Mouse (Mus musculus) spleen, adult 12 weeks (tissue): ENCODE results near the gene Frat2.
A peak's percentile ranks its signal among the peaks of the same experiment; 100 is the strongest.
"Not testable (repeated sequence)": the region's sequence is repeated elsewhere in the genome, so short reads cannot be mapped to it uniquely, and the experiment has no call there.

Experiments used
- DNase-seq: peaks from one replicate; pipeline ENCODE4 v3.0.0; 2022; ENCODE audit warnings: low spot score

Frat2 gene

GRCm38 (mm10) chr19:41847992-41848851, at the start of gene Frat2:
Gene Frat2 (minus strand): TSS chr19:41848132.
- peak; percentile 91 for DNase-seq

DNA sequence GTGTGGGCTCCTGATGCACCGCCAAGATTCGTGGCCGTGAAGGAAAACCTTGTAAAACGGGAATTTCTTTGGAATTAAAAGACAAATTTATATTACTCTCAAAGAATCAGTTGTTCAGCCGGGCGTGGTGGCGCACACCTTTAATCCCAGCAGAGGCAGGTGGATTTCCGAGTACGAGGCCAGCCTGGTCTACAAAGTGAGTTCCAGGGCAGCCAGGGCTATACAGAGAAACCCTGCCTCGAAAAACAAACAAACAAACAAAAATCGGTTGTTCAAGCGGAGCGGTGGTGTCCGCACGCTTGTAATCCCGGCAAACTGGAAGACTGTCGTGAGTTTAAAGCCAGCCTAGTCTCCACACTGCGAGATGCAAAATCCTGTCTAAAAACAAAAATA, 48.4 kb upstream of the Frat2 start:
- no peak for DNase-seq

- DNase-seq = peak; percentile 69
Measured at GRCm38 (mm10) chr19:41895460-41896318, 47.8 kb upstream of the Frat2 start, which contains the start of gene Rrp12. Gene Rrp12 (minus strand): TSS chr19:41896173.

DNA sequence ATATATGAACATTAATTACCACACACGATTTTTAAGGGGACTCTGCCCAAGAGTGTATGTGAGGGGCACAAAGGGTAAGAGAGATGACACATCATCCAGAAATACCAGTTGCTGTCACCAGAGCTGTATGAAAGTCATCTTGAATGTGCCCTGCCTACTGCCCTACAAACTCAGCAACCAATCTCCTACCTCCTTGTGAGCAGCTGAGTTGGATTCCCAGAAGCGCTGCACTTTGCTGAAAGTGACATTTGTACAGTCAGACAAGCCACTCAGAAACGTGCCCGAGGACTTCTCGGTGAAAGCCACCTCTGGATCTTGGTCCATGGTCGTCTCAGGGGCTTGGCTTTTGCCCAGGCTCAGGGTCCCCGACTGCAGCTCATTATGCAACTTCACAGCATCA, 47.0 kb upstream of the Frat2 start:
- no peak for DNase-seq

GRCm38 (mm10) chr19:41888191-41888590, 40.3 kb upstream of the Frat2 start:
- no peak for DNase-seq

- no peak for DNase-seq
Measured at GRCm38 (mm10) chr19:41883882-41884281, 36.0 kb upstream of the Frat2 start.

GRCm38 (mm10) chr19:41881842-41882241, 33.9 kb upstream of the Frat2 start:
- no peak for DNase-seq

GRCm38 (mm10) chr19:41874356-41874755, 26.4 kb upstream of the Frat2 start:
- no peak for DNase-seq

- no peak for DNase-seq
Measured at GRCm38 (mm10) chr19:41872285-41872684, 24.4 kb upstream of the Frat2 start.

GRCm38 (mm10) chr19:41869946-41870345, 22.0 kb upstream of the Frat2 start:
- not testable (repeated sequence) for DNase-seq

DNA sequence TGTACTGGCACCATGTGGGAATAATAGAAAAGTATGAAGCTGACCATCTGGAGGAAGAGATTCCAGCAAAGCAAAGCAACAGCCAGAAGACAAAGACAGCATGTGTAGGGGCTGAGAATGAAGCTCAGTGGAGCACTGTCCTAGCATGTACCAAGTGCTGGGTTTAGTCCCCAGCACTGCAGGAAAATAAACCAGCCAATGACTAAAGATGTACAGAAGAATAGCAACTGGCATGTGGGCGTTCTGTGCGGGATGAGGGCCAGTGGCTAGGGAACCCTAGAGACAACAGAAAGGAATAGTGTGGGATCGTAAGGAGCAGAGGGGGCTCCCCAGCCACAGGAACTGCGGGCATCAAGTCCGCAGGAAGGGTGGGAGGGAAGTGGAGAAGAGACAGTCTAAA, 21.4 kb upstream of the Frat2 start:
- DNase-seq = no peak

DNA sequence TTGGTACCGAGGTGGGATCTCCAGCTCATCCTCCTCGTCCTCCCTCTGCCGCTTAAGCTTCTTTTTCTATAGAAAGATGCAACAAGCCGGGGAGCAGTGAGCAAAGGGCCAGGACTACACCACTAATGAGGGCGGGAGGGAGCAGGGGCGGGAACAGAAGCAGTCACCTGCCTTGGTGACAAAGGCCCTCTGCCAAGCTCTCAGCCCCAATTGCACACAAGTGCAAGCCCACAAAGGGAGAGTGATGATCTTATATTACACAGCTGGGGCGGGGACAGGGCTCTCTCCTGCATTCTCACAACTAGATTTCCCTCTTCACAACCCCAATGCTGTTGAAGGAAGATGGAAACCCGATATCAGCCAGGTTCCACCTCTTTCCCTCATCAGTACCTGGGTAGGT, 18.8 kb upstream of the Frat2 start:
- DNase-seq = no peak

DNA sequence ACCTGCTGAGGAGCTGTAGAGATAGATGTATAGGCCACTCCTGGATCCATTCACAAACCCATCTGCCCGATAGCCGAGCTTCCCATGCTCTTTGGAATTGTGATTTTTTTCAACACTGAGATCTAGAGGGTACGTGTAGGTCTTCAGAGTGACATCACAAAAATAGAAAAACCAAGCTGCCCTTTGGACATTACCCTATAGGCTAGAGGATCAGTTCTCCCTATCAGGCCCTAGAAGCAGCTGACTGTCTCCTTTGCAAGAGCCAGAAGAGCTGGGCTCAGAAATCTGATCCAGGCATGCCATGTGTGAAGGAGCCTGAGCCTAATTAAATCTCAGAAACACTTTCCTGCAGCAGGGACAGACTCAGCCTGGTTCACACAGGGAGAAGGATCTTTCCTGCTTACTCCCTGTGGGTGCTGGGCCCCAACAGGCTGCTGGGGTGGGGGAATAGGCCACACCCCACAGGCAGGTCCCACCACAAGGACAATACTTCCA, 9.9 kb upstream of the Frat2 start:
- DNase-seq = no peak

GRCm38 (mm10) chr19:41857086-41857762, 9.3 kb upstream of the Frat2 start:
- DNase-seq = no peak

DNA sequence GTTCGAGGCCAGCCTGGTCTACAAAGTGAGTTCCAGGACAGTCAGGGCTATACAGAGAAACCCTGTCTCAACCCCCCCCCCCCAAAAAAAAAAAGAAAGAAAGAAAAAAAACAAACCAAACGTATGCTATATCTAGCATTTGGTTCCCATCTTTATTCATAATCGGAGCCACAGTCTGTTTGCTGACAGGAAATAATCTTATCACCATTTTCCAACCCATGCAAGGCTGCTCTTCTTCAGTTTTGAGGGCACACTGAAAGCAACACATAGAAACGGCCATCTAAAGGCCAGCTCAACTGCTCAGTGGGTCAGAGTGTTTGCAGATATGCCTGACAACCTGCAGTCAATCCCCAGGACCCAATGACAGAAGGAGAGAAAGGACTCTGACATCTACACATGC, 4.5 kb upstream of the Frat2 start:
- DNase-seq = no peak

DNA sequence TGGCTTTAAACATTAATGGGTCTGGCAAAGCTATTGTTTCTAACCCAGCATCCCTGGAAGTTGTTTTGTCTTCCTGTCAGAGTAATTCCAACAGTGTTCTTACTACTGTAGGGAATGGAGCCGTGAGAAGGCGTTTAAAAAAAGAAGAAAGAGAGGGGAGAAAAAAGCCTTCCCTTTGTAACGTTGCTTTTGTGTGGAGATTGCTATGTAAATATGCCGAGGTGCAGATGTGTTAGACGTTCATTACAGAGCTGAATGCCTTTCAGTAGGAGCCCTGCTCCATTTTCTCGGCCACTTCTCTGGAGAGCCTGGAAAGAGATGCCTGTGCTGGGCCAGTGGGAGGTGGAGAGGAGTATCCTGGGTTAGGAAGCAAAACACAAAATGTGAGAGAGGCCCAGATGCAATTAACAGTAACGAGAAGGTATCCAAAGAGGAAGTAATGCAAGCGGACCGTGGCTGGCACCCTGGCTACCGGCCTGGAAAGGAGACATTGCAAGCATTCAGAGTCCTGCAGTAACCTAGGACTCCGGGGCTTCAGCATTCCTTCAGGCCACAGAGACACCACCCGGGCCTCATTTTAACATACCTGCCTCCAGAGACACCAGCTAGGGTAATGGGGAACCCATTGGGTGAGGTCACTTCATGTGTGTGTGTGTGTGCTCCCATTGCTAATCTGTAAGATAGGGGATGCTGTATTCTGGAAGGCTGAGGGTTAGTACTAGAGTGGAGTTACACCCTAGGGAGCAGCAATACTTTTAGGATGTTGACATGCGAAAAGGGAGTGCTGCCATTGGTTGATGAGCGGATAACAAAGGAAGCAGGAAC, 3.0 kb upstream of the Frat2 start:
- no peak for DNase-seq

GRCm38 (mm10) chr19:41850021-41850718, 2.2 kb upstream of the Frat2 start:
- no peak for DNase-seq

- not testable (repeated sequence) for DNase-seq
Measured at GRCm38 (mm10) chr19:41847614-41847991, 329 bp downstream of the Frat2 start.

- DNase-seq = peak; percentile 45
Measured at GRCm38 (mm10) chr19:41847091-41847581, 796 bp downstream of the Frat2 start.

DNA sequence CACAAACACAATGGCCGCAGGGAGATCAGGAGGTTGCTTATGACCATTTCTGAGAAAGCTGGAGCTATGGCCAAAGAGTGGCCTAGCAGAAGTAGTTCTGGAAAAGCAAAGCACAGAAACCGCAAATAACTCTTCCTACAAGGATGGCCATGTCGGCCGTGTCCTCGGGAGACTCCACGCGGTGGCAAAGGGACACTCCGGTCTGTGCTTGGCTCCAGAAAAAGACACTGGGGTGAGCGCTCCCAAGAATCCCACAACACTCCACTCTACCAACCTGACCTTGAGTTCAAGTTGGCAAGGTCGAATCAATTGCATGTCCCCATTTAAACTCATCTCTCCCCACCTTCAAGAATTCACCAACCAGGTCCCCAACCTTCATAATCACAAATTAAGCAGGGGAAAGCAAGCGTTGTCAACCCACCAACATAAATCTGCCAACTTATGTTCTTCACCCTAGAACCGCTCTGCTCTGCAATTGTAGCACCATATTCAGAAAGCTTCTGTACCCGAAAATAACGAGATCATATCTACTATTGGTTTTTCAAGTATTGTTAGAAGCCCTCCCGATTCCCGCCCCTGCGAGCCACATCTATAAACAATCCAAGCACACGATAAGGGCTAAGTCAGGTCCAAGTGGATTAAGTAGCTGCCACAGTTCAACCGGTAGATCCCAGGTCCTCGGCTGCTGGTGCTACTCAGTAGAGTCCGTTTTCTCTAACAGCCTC, 1.4 kb downstream of the Frat2 start:
- DNase-seq = no peak
